Mouse (Mus musculus): ENCODE results near the gene Cplx3. TPM values are rescaled to one million over a fixed set of nuclear protein-coding genes. Genes with fewer than 3 reads are reported as not detected.

Gene Cplx3
- polyA plus RNA-seq, 1 experiment from 2014 or later: not detected

DNA sequence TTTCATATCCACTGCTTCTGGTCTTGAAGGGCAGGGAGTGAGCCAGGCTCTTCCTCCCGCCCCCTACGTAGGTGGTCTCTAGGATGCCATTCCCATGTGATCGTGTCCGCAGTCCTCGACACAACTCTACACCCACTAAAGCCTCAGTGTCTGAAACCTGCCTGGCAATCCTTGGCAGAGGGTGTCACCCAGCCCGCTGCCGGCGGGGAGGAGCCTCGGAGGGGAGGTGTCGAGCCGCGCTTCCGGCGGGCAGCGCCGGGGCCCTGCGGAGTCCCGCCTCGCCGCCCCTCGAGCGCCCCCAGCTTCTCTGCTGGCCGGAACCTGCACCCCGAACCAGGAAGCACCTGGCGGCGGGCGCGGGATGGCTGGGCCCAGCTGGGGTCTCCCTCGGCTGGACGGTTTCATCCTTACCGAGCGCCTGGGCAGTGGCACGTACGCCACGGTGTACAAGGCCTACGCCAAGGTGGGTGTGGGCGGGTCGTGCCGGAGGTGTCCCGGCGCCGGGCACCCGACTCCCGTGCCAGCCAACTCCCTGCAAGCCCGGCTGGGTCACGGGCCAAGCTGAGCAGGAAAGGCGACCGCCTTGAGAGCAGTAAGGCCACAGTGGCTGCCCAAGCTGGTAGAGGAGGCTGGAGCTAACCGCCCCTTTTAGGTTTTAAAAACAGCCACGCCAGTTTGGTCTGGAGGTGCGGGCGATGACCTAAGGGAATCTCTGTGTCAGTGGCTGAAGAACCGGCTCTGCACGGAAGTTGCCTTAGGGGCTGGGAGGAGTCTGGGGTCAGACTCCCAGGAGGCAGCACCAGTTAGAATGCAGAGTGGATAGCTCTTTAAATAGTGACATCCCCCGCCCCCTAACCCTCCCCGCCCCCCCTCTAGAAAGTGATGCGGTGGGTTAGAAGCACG is 16.6 kb downstream of the Cplx3 start, which contains the start of gene Ulk3:
TSS of gene Ulk3 (plus strand) at position 229 of the 903 bp plus-strand sequence.
- peaks cover 5 to 9% of the 10 kb centered on the region in 2 experiments; a peak in 2 of 4 replicates for H3K4me1 ChIP-seq (ENCODE audit: control insufficient read depth in 2 of 2, insufficient read depth in 2 of 2, low read length in 2 of 2)
- peak within 1 kb of the TSS; percentile 75 to 87 for H3K27ac ChIP-seq (replicated peaks in 1 of 2; ENCODE audit: control insufficient read depth in 1 of 2, insufficient read depth in 1 of 2, low read depth in 2 of 2, low read length in 2 of 2)
- H3K9me3 ChIP-seq (ENCODE audit: control insufficient read depth, low read length): no peaks in the 10 kb centered on the region
- H3K4me3 ChIP-seq (ENCODE audit: control insufficient read depth in 1 of 2, insufficient read depth in 1 of 2, low read depth in 1 of 2, low read length in 2 of 2): peak within 1 kb of the TSS; percentile 65 to 91
- WGBS: under 1% methylated on average over 58 of the region's 58 CpGs
- H3K27me3 ChIP-seq (ENCODE audit: control insufficient read depth, insufficient read depth, low read length): no peaks in the 10 kb centered on the region
- peak; percentile 75 for ATAC-seq (ENCODE audit: insufficient number of reproducible peaks, insufficient read depth, low FRiP score, low read depth)
- H3K36me3 ChIP-seq (ENCODE audit: control insufficient read depth, insufficient read depth, low read length): peaks cover 66% of the 10 kb centered on the region
- peak within 1 kb of the TSS; percentile 91 for H3K4me2 ChIP-seq (ENCODE audit: low read length)
- H3K9ac ChIP-seq (ENCODE audit: low read length): peak within 1 kb of the TSS; percentile 90

DNA sequence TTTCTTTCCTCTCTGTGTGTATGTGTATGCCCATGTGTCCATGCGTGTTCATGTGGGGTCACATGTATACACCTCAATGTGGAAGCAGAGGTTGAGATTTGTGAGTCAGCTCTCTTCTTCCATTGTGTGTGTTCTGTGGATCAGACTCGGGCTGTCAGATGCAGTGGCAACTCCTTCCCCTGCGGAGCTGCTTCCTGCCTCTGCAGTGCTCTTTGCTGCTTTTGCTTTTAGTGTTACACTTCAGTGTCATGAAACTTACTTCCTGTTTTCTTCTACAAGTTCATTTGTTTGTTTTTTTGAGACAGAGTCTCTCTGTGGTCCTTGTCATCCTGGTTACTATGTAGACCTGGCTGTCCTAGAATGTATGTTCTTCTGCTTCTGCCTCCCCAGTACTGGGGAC is 21.1 kb downstream of the Cplx3 start:
- ATAC-seq (ENCODE audit: insufficient number of reproducible peaks, insufficient read depth, low FRiP score, low read depth): no peak
- no peak overlapping the region for H3K27ac ChIP-seq (replicated peaks in 1 of 2; ENCODE audit: control insufficient read depth in 1 of 2, insufficient read depth in 1 of 2, low read depth in 2 of 2, low read length in 2 of 2)
- no peak overlapping the region for H3K4me3 ChIP-seq (ENCODE audit: control insufficient read depth in 1 of 2, insufficient read depth in 1 of 2, low read depth in 1 of 2, low read length in 2 of 2)
- no peaks in the 10 kb centered on the region for H3K27me3 ChIP-seq (ENCODE audit: control insufficient read depth, insufficient read depth, low read length)
- peaks cover under 1 to 3% of the 10 kb centered on the region in 2 experiments; a peak in 2 of 4 replicates for H3K4me1 ChIP-seq (ENCODE audit: control insufficient read depth in 2 of 2, insufficient read depth in 2 of 2, low read length in 2 of 2)
- H3K36me3 ChIP-seq (ENCODE audit: control insufficient read depth, insufficient read depth, low read length): peaks cover 77% of the 10 kb centered on the region
- WGBS: 85% methylated on average over 3 of the region's 3 CpGs
- no peak overlapping the region for H3K9ac ChIP-seq (ENCODE audit: low read length)
- no peak overlapping the region for H3K4me2 ChIP-seq (ENCODE audit: low read length)
- H3K9me3 ChIP-seq (ENCODE audit: control insufficient read depth, low read length): no peaks in the 10 kb centered on the region

DNA sequence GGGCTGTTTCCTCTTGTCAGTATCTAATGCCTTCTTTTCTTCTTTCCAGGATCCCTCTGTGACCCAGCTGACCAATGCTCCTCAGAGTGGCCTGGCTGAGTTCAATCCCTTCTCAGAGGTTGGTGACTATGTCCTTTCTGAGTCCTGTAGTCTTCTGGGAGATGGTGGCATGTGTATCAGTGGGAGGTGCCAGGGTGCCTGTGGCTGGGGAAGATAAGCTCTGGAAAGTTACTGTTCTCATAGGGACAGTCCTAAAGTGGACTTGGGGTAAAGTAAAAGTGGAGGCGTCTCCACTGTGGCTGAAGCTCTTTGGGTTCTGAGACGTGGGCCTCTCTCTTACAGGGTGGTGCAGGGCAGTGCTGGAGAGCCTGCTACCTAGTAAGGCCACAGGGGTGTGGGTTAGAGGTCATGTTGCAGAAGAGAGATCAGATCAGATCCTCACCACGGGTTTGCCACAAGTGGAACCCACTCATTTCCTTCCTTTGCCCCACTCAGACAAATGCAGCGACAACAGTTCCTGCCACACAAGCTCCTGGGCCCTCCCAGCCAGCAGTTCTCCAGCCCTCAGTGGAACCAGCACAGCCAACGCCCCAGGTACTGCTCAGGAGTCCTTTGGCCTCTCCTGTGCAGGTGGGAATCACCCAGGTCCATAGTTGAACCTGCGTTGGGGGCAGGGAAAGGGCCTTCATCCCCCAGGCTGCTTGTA is 28.8 kb downstream of the Cplx3 start:
- no peak overlapping the region for H3K4me2 ChIP-seq (ENCODE audit: low read length)
- no peak for ATAC-seq (ENCODE audit: insufficient number of reproducible peaks, insufficient read depth, low FRiP score, low read depth)
- peaks cover 0 to 2% of the 10 kb centered on the region in 2 experiments; a peak in 1 of 4 replicates for H3K4me1 ChIP-seq (ENCODE audit: control insufficient read depth in 2 of 2, insufficient read depth in 2 of 2, low read length in 2 of 2)
- no peak overlapping the region for H3K4me3 ChIP-seq (ENCODE audit: control insufficient read depth in 1 of 2, insufficient read depth in 1 of 2, low read depth in 1 of 2, low read length in 2 of 2)
- no peak overlapping the region for H3K9ac ChIP-seq (ENCODE audit: low read length)
- 74% methylated on average over 6 of the region's 6 CpGs for WGBS
- H3K36me3 ChIP-seq (ENCODE audit: control insufficient read depth, insufficient read depth, low read length): peaks cover 53% of the 10 kb centered on the region
- no peaks in the 10 kb centered on the region for H3K9me3 ChIP-seq (ENCODE audit: control insufficient read depth, low read length)
- H3K27ac ChIP-seq (replicated peaks in 1 of 2; ENCODE audit: control insufficient read depth in 1 of 2, insufficient read depth in 1 of 2, low read depth in 2 of 2, low read length in 2 of 2): no peak overlapping the region
- H3K27me3 ChIP-seq (ENCODE audit: control insufficient read depth, insufficient read depth, low read length): no peaks in the 10 kb centered on the region

DNA sequence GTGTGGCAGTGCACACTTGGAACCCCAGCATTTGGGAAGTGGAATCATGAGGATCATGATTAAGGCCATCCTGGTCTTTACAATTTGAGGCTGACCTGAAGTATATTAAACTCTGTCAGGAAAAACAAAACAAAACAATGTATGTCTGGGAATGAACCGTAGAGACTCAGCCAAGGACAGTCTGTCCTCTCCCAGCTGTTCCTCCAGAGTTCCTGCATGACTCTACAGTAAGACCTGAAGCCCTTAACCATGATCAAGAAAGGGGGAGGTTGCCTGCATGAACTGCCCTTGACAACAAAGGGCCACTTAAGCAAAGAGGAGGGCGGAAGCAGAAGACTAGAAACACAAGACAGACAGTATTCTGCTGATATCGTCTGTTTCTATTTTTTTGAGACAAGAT is 30.5 kb downstream of the Cplx3 start:
- ATAC-seq (ENCODE audit: insufficient number of reproducible peaks, insufficient read depth, low FRiP score, low read depth): no peak
- 74% methylated on average over 3 of the region's 3 CpGs for WGBS

DNA sequence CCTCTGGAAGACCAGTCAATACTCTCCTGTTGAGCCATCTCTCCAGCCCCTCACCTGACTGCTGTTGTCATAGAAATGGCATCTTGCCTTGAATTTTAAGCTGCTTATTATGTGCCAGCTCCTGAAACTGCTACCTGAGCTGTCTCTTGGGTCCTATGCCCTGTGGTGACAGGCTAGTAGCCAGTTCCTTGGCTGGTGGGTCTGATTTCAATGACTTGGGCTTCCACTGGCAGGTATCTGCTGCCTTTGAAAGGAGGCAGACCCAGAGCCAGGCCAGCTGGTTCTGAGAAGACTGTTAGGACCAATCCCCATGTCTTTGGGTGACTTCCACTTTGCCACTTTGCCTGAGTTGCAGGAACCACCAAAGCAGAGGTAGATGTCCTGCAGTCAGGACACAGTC is 31.7 kb downstream of the Cplx3 start:
- Histone ChIP-seq H3K4me1 (ENCODE audit: control insufficient read depth in 2 of 2, insufficient read depth in 2 of 2, low read length in 2 of 2) (peaks cover 0 to 2% of the 10 kb centered on the region in 2 experiments; a peak in 1 of 4 replicates), H3K36me3 (ENCODE audit: control insufficient read depth, insufficient read depth, low read length) (peaks cover 24% of the 10 kb centered on the region), H3K4me3 (ENCODE audit: control insufficient read depth in 1 of 2, insufficient read depth in 1 of 2, low read depth in 1 of 2, low read length in 2 of 2) (no peak overlapping the region), H3K27ac (replicated peaks in 1 of 2; ENCODE audit: control insufficient read depth in 1 of 2, insufficient read depth in 1 of 2, low read depth in 2 of 2, low read length in 2 of 2) (no peak overlapping the region), H3K9me3 (ENCODE audit: control insufficient read depth, low read length) (no peaks in the 10 kb centered on the region), H3K27me3 (ENCODE audit: control insufficient read depth, insufficient read depth, low read length) (no peaks in the 10 kb centered on the region), H3K9ac (ENCODE audit: low read length) (no peak overlapping the region), H3K4me2 (ENCODE audit: low read length) (no peak overlapping the region)
- ATAC-seq (ENCODE audit: insufficient number of reproducible peaks, insufficient read depth, low FRiP score, low read depth): no peak

More for the DNA sequence above, 30.5 kb downstream of the Cplx3 start:
- Histone ChIP-seq H3K27ac (replicated peaks in 1 of 2; ENCODE audit: control insufficient read depth in 1 of 2, insufficient read depth in 1 of 2, low read depth in 2 of 2, low read length in 2 of 2) (no peak overlapping the region), H3K4me3 (ENCODE audit: control insufficient read depth in 1 of 2, insufficient read depth in 1 of 2, low read depth in 1 of 2, low read length in 2 of 2) (no peak overlapping the region), H3K9ac (ENCODE audit: low read length) (no peak overlapping the region), H3K4me1 (ENCODE audit: control insufficient read depth in 2 of 2, insufficient read depth in 2 of 2, low read length in 2 of 2) (peaks cover 0 to 2% of the 10 kb centered on the region in 2 experiments; a peak in 1 of 4 replicates), H3K9me3 (ENCODE audit: control insufficient read depth, low read length) (no peaks in the 10 kb centered on the region), H3K4me2 (ENCODE audit: low read length) (no peak overlapping the region), H3K27me3 (ENCODE audit: control insufficient read depth, insufficient read depth, low read length) (no peaks in the 10 kb centered on the region), H3K36me3 (ENCODE audit: control insufficient read depth, insufficient read depth, low read length) (peaks cover 36% of the 10 kb centered on the region)

DNA sequence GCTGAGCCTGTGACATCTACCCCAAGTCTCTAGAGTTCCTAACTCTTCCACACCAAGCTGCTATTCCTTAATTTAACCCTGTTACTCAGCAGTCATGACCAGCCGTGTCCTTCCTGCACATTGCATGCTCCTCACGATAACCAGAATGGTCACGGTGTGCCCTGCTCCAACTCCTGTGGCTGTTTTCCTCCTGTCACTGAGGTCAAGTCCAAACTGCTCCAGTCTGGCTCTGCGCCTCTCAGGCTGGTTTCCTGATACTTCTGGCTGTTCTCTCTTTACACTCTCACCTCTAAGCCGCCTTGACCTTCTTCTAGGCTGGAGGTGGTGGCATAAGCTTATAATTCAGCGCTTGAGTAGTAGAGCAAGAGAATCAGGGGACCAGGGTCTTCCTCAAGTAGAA is 37.6 kb downstream of the Cplx3 start:
- Histone ChIP-seq H3K4me3 (ENCODE audit: control insufficient read depth in 1 of 2, insufficient read depth in 1 of 2, low read depth in 1 of 2, low read length in 2 of 2) (no peak overlapping the region), H3K9me3 (ENCODE audit: control insufficient read depth, low read length) (no peaks in the 10 kb centered on the region), H3K4me1 (ENCODE audit: control insufficient read depth in 2 of 2, insufficient read depth in 2 of 2, low read length in 2 of 2) (peaks cover 5 to 8% of the 10 kb centered on the region in 2 experiments; a peak in 3 of 4 replicates), H3K9ac (ENCODE audit: low read length) (no peak overlapping the region), H3K27ac (replicated peaks in 1 of 2; ENCODE audit: control insufficient read depth in 1 of 2, insufficient read depth in 1 of 2, low read depth in 2 of 2, low read length in 2 of 2) (no peak overlapping the region), H3K4me2 (ENCODE audit: low read length) (no peak overlapping the region), H3K27me3 (ENCODE audit: control insufficient read depth, insufficient read depth, low read length) (no peaks in the 10 kb centered on the region), H3K36me3 (ENCODE audit: control insufficient read depth, insufficient read depth, low read length) (peaks cover 17% of the 10 kb centered on the region)
- ATAC-seq (ENCODE audit: insufficient number of reproducible peaks, insufficient read depth, low FRiP score, low read depth): no peak
- WGBS: 83% methylated on average over 6 of the region's 6 CpGs

DNA sequence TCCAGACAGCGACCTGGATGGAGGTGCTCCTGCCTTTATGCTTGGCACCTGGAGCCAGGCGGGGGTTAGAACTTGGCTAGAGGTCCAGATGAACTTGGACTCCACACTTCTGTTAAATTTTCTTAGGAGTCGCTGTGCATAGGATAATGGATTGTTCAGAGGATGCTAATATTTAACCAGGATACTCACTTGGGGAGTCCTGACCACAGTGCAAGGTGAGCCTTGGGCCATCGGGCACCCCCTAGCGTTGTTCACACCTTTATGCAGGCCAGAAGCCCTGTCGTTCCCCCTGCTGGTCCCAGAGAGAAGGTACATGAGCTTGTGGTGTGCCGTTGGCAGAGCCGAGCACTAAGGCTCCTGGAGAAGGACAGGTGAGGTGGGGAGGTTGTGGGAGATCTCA is 39.2 kb downstream of the Cplx3 start:
- Histone ChIP-seq H3K36me3 (ENCODE audit: control insufficient read depth, insufficient read depth, low read length) (peaks cover 17% of the 10 kb centered on the region), H3K27ac (replicated peaks in 1 of 2; ENCODE audit: control insufficient read depth in 1 of 2, insufficient read depth in 1 of 2, low read depth in 2 of 2, low read length in 2 of 2) (no peak overlapping the region), H3K9ac (ENCODE audit: low read length) (no peak overlapping the region), H3K4me3 (ENCODE audit: control insufficient read depth in 1 of 2, insufficient read depth in 1 of 2, low read depth in 1 of 2, low read length in 2 of 2) (no peak overlapping the region), H3K27me3 (ENCODE audit: control insufficient read depth, insufficient read depth, low read length) (no peaks in the 10 kb centered on the region), H3K4me2 (ENCODE audit: low read length) (no peak overlapping the region), H3K9me3 (ENCODE audit: control insufficient read depth, low read length) (no peaks in the 10 kb centered on the region), H3K4me1 (ENCODE audit: control insufficient read depth in 2 of 2, insufficient read depth in 2 of 2, low read length in 2 of 2) (peaks cover 8 to 21% of the 10 kb centered on the region in 2 experiments)
- ATAC-seq (ENCODE audit: insufficient number of reproducible peaks, insufficient read depth, low FRiP score, low read depth): no peak
- 57% methylated on average over 8 of the region's 8 CpGs for WGBS

Measured in heart, embryonic 14.5 days (tissue).